22 mouse cellular contexts compared by ENCODE assay signal in the genomic region with DNA sequence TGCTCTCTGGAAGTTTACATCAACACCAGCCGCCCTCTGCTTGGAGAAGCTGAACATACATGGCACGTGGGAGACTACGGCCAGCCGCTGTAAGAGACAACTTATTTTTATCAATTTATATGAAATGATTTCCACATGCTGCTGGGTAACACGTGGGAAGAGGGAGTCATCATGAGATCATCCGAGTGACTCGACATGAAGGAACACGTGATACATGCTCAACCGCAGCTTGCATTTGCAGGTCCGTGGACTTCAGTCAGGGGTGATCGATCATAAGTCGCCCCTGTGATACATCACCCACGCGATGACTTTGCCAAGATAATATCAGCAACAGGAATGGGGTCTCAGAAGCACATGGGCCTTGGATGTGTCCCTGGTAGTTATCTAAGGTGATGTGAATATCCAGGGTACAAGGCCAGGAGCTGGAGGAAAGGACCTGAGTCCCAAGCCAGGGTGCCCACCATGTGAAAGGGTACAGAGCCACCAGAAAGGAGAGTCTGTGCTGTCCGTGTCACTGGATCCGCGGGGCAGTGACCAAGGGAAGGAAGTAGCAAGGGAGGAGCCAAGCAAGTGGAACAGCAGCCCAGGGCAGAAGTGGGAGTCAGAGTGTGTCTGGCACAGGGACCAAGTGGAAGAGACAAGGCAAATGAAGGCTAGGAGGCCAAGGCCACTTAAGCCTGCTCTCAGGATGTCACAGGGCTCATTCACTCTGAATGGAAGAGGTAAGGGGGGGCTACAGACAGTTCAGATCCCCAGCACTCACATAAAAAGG. TPM values are rescaled to one million over a fixed set of nuclear protein-coding genes. Genes with fewer than 3 reads are reported as not detected.
DNase-seq lines count a peak whose midpoint lies in the region; ATAC-seq and TF ChIP-seq lines count a peak whose summit lies in the region.
"Had no signal": no experiment of that assay in that cellular context is flagged by ENCODE, and none has a peak within 500 bp of the region (broad histone marks: within the 10 kb centered on the region; RNA-seq: fewer than 3 reads in every experiment).

No protein-coding gene starts in this region.

- ATAC-seq in kidney, postnatal 0 days (replicated peaks; ENCODE audit: low FRiP score, low read depth): 0 out of 2 replicates have a peak, but pooled peaks have one; percentile 33
- ATAC-seq: forebrain, embryonic 13.5 days; intestine, postnatal 0 days; liver, postnatal 0 days had no signal

- H3K36me3 ChIP-seq in kidney, postnatal 0 days (ENCODE audit: insufficient read depth, low read length): no peaks in the 10 kb centered on the region
- peaks cover 4% of the 10 kb centered on the region; the same call in 1 of the 2 replicates for H3K36me3 ChIP-seq in midbrain, embryonic 10.5 days
- H3K36me3 ChIP-seq: embryonic facial prominence, embryonic 15.5 days; heart, embryonic 15.5 days; limb, embryonic 13.5 days had no signal

- H3K4me3 ChIP-seq in kidney, postnatal 0 days (replicated peaks; ENCODE audit: low read depth, low read length): no peak overlapping the region
- no peak overlapping the region for H3K4me3 ChIP-seq in embryonic fibroblast, embryonic 13.5 days (ENCODE audit: insufficient read depth, low read length)
- no peak overlapping the region for H3K4me3 ChIP-seq in midbrain, embryonic 10.5 days
- H3K4me3 ChIP-seq: embryonic facial prominence, embryonic 15.5 days; forebrain, embryonic 13.5 days; gastrocnemius, adult 2 months; heart, embryonic 15.5 days; limb, embryonic 13.5 days had no signal

- peak; percentile 42 for DNase-seq in kidney, postnatal 0 days (ENCODE audit: low spot score)
- DNase-seq in kidney, adult 18-20 months: no peak
- DNase-seq in 416B (ENCODE audit: low read depth) (peak; percentile 70), NIH3T3 (ENCODE audit: low read depth) (peak; percentile 95)
- DNase-seq in midbrain, embryonic 10.5 days (ENCODE audit: low spot score): no peak
- no peak for DNase-seq in spleen, postnatal 14 days (ENCODE audit: low spot score in 2 of 2)
- DNase-seq: cerebellum, adult 11-12 months; gastrocnemius, adult 2 months; heart, adult 18-20 months; liver, postnatal 0 days; lung, postnatal 36 days; midbrain, embryonic 14.5 days; thymus, postnatal 36 days had no signal

- H3K27me3 ChIP-seq in kidney, postnatal 0 days (ENCODE audit: insufficient read depth, low read length): no peaks in the 10 kb centered on the region
- peaks cover 19% of the 10 kb centered on the region for H3K27me3 ChIP-seq in midbrain, embryonic 10.5 days (ENCODE audit: low read depth, poor library complexity, severe bottlenecking)

- no peak overlapping the region for H3K9ac ChIP-seq in kidney, postnatal 0 days (ENCODE audit: low read depth, low read length)
- H3K9ac ChIP-seq: embryonic facial prominence, embryonic 15.5 days; forebrain, embryonic 13.5 days; heart, embryonic 15.5 days; limb, embryonic 13.5 days; liver, postnatal 0 days had no signal

- WGBS in kidney, postnatal 0 days: 49% methylated on average over 17 of the region's 17 CpGs
- WGBS in midbrain, embryonic 10.5 days: 88% methylated on average over 17 of the region's 17 CpGs

- peaks cover 4% of the 10 kb centered on the region; the same call in 1 of the 2 replicates for H3K4me1 ChIP-seq in kidney, postnatal 0 days (replicated peaks; ENCODE audit: insufficient read depth, low read length)
- peaks cover 9% of the 10 kb centered on the region for H3K4me1 ChIP-seq in embryonic fibroblast, embryonic 13.5 days (ENCODE audit: control insufficient read depth, insufficient read depth, low read length)
- H3K4me1 ChIP-seq in midbrain, embryonic 10.5 days: peaks cover 36% of the 10 kb centered on the region

- TF ChIP-seq POLR2A in embryonic fibroblast, embryonic 13.5 days (IDR thresholded peaks at IDR 0.05; ENCODE audit: low read depth, low read length): no peak

- H3K4me2 ChIP-seq in kidney, postnatal 0 days (ENCODE audit: low read length): no peak overlapping the region
- H3K4me2 ChIP-seq: embryonic facial prominence, embryonic 15.5 days; forebrain, embryonic 13.5 days; heart, embryonic 15.5 days; limb, embryonic 13.5 days had no signal

- H3K27ac ChIP-seq in kidney, postnatal 0 days: no peak overlapping the region; the same call in 1 of the 2 replicates
- 0 out of 2 replicates have a peak overlapping the region, but pooled peaks have one; percentile 32 for H3K27ac ChIP-seq in embryonic fibroblast, embryonic 13.5 days (ENCODE audit: insufficient read depth, low read length)
- no peak overlapping the region for H3K27ac ChIP-seq in midbrain, embryonic 10.5 days (replicated peaks)
- H3K27ac ChIP-seq: embryonic facial prominence, embryonic 15.5 days; forebrain, embryonic 13.5 days; gastrocnemius, adult 2 months; heart, embryonic 15.5 days; limb, embryonic 13.5 days had no signal

- H3K9me3 ChIP-seq in kidney, postnatal 0 days (replicated peaks; ENCODE audit: low read length): no peaks in the 10 kb centered on the region
- no peaks in the 10 kb centered on the region for H3K9me3 ChIP-seq in midbrain, embryonic 10.5 days (replicated peaks)
- H3K9me3 ChIP-seq: embryonic facial prominence, embryonic 15.5 days; forebrain, embryonic 13.5 days; heart, embryonic 15.5 days; limb, embryonic 13.5 days had no signal

- TF ChIP-seq CTCF in kidney, postnatal 0 days (IDR thresholded peaks at IDR 0.05; ENCODE audit: low read depth): no peak
- no peak for TF ChIP-seq CTCF in embryonic fibroblast, embryonic 13.5 days (IDR thresholded peaks at IDR 0.05; ENCODE audit: borderline replicate concordance, insufficient read depth, low read length)

RNA-seq across cellular contexts. Expression of gene Shc2, which starts 4.5 kb away (rescaled TPM):
- 5.4 TPM in 2 replicates for polyA plus RNA-seq in kidney, postnatal 0 days (2015; fragmentation: Nextera tagmentation; extraction: Ambion mirVana)
- 15.0 and 18.7 TPM in 2 replicates for polyA plus RNA-seq in embryonic fibroblast, embryonic 13.5 days (2011; ENCODE audit: insufficient read length, low read depth, missing spikeins)
- 18.5 and 20.1 TPM in 2 replicates for polyA plus RNA-seq in midbrain, embryonic 10.5 days (2016; fragmentation: Nextera tagmentation; extraction: Ambion mirVana)

RNA-seq across cellular contexts. Expression of gene Odf3l2, which starts 12.3 kb away (rescaled TPM):
- polyA plus RNA-seq in kidney, postnatal 0 days (2015; fragmentation: Nextera tagmentation; extraction: Ambion mirVana): not detected in 2 replicates
- polyA plus RNA-seq in embryonic fibroblast, embryonic 13.5 days (2011; ENCODE audit: insufficient read length, low read depth, missing spikeins): not detected in 2 replicates
- not detected in 2 replicates for polyA plus RNA-seq in midbrain, embryonic 10.5 days (2016; fragmentation: Nextera tagmentation; extraction: Ambion mirVana)
- polyA plus RNA-seq: embryonic facial prominence, embryonic 15.5 days; heart, embryonic 15.5 days; hindbrain, embryonic 11.5 days; intestine, postnatal 0 days; limb, embryonic 13.5 days; liver, postnatal 0 days; neural tube, embryonic 11.5 days had no signal

RNA-seq across cellular contexts. Expression of gene C2cd4c, which starts 19.4 kb away (rescaled TPM):
- 0.03 TPM in 1 of 2 replicates, not detected in the other for polyA plus RNA-seq in kidney, postnatal 0 days (2015; fragmentation: Nextera tagmentation; extraction: Ambion mirVana)
- 0.19 TPM in 1 of 2 replicates, not detected in the other for polyA plus RNA-seq in embryonic fibroblast, embryonic 13.5 days (2011; ENCODE audit: insufficient read length, low read depth, missing spikeins)
- 0.06 and 0.11 TPM in 2 replicates for polyA plus RNA-seq in midbrain, embryonic 10.5 days (2016; fragmentation: Nextera tagmentation; extraction: Ambion mirVana)
- polyA plus RNA-seq: embryonic facial prominence, embryonic 15.5 days; heart, embryonic 15.5 days; liver, postnatal 0 days had no signal

RNA-seq across cellular contexts. Expression of gene Madcam1, which starts 31.2 kb away (rescaled TPM):
- 1.5 TPM in 2 replicates for polyA plus RNA-seq in kidney, postnatal 0 days (2015; fragmentation: Nextera tagmentation; extraction: Ambion mirVana)
- not detected in 2 replicates for polyA plus RNA-seq in embryonic fibroblast, embryonic 13.5 days (2011; ENCODE audit: insufficient read length, low read depth, missing spikeins)
- 0.89 and 1.1 TPM in 2 replicates for polyA plus RNA-seq in midbrain, embryonic 10.5 days (2016; fragmentation: Nextera tagmentation; extraction: Ambion mirVana)
- polyA plus RNA-seq: cortical plate, adult 2 months had no signal

RNA-seq across cellular contexts. Expression of gene Tpgs1, which starts 36.0 kb away (rescaled TPM):
- 82.5 and 84.9 TPM in 2 replicates for polyA plus RNA-seq in kidney, postnatal 0 days (2015; fragmentation: Nextera tagmentation; extraction: Ambion mirVana)
- polyA plus RNA-seq in embryonic fibroblast, embryonic 13.5 days (2011; ENCODE audit: insufficient read length, low read depth, missing spikeins): 15.5 and 16.0 TPM in 2 replicates
- 68.3 and 74.9 TPM in 2 replicates for polyA plus RNA-seq in midbrain, embryonic 10.5 days (2016; fragmentation: Nextera tagmentation; extraction: Ambion mirVana)

Comparison
In these comparisons a context has a peak if more than half of its experiments do, and no peak if none do; other contexts are left out.
1. DNase-seq: peak in kidney, postnatal 0 days (single experiment), 416B (single experiment) and NIH3T3 (single experiment); none in kidney, adult 18-20 months (single experiment), midbrain, embryonic 10.5 days (single experiment) and spleen, postnatal 14 days (0 of 2).